Mouse (Mus musculus): ENCODE measurements at regions not wholly inside any gene's neighbourhood (a gene's known extent, or its start where the extent isn't known, plus 50 kb on each side); places are given as distances from the start of the nearest gene placed in this dataset.
A peak's percentile ranks its signal among the peaks of the same experiment; 100 is the strongest.

- ATAC-seq (ENCODE audit: low FRiP score) (no peak), DNase-seq (ENCODE audit: low spot score, missing footprints) (no peak)
- WGBS, result 81% methylated on average over 2 of the region's 2 CpGs
- no peak overlapping the region for H3K4me2 ChIP-seq
- no peaks in the 10 kb centered on the region for H3K27me3 ChIP-seq (ENCODE audit: control insufficient read depth, insufficient read depth, low read length)
- no peak overlapping the region for H3K4me3 ChIP-seq (ENCODE audit: low read depth, low read length)
- H3K36me3 ChIP-seq (ENCODE audit: control insufficient read depth, insufficient read depth, low read length), result no peaks in the 10 kb centered on the region
- no peaks in the 10 kb centered on the region for H3K4me1 ChIP-seq (ENCODE audit: control insufficient read depth, insufficient read depth, low read length)
- H3K9me3 ChIP-seq (ENCODE audit: control insufficient read depth, low read length), result no peaks in the 10 kb centered on the region
- no peak overlapping the region for H3K9ac ChIP-seq (ENCODE audit: low read length)
- no peak overlapping the region for H3K27ac ChIP-seq (ENCODE audit: low read depth, low read length)
Observed at GRCm38 (mm10) chr1:30061242-30061641, 812.5 kb downstream of the Phf3 start.

- Histone ChIP-seq H3K27me3 (ENCODE audit: control insufficient read depth, insufficient read depth, low read length) (no peaks in the 10 kb centered on the region), H3K9me3 (ENCODE audit: control insufficient read depth, low read length) (no peaks in the 10 kb centered on the region), H3K36me3 (ENCODE audit: control insufficient read depth, insufficient read depth, low read length) (no peaks in the 10 kb centered on the region), H3K4me2 (no peak overlapping the region), H3K9ac (ENCODE audit: low read length) (no peak overlapping the region), H3K4me1 (ENCODE audit: control insufficient read depth, insufficient read depth, low read length) (no peaks in the 10 kb centered on the region), H3K4me3 (ENCODE audit: low read depth, low read length) (no peak overlapping the region), H3K27ac (ENCODE audit: low read depth, low read length) (no peak overlapping the region)
- 42% methylated on average over 1 of the region's 1 CpGs for WGBS
- ATAC-seq (ENCODE audit: low FRiP score) (peak; percentile 70; the same call in 1 of the 2 replicates), DNase-seq (ENCODE audit: low spot score, missing footprints) (no peak)
Observed at GRCm38 (mm10) chr1:30060806-30061205, 812.9 kb downstream of the Phf3 start.

- H3K4me1 ChIP-seq (ENCODE audit: control insufficient read depth, insufficient read depth, low read length), result no peaks in the 10 kb centered on the region
- H3K4me2 ChIP-seq, result no peak overlapping the region
- no peak overlapping the region for H3K4me3 ChIP-seq (ENCODE audit: low read depth, low read length)
- DNase-seq (ENCODE audit: low spot score, missing footprints) (no peak), ATAC-seq (ENCODE audit: low FRiP score) (no peak)
- no peak overlapping the region for H3K27ac ChIP-seq (ENCODE audit: low read depth, low read length)
- H3K9ac ChIP-seq (ENCODE audit: low read length), result no peak overlapping the region
- no peaks in the 10 kb centered on the region for H3K27me3 ChIP-seq (ENCODE audit: control insufficient read depth, insufficient read depth, low read length)
- no peaks in the 10 kb centered on the region for H3K36me3 ChIP-seq (ENCODE audit: control insufficient read depth, insufficient read depth, low read length)
- H3K9me3 ChIP-seq (ENCODE audit: control insufficient read depth, low read length), result no peaks in the 10 kb centered on the region
Observed at GRCm38 (mm10) chr1:30017596-30017995, 856.1 kb downstream of the Phf3 start.

GRCm38 (mm10) chr1:30008757-30009340, 864.9 kb downstream of the Phf3 start:
- H3K9ac ChIP-seq (ENCODE audit: low read length), result no peak overlapping the region
- no peak overlapping the region for H3K27ac ChIP-seq (ENCODE audit: low read depth, low read length)
- ATAC-seq (ENCODE audit: low FRiP score) (peak; percentile 42; the same call in 1 of the 2 replicates), DNase-seq (ENCODE audit: low spot score, missing footprints) (no peak)
- no peak overlapping the region for H3K4me2 ChIP-seq
- H3K27me3 ChIP-seq (ENCODE audit: control insufficient read depth, insufficient read depth, low read length), result no peaks in the 10 kb centered on the region
- H3K36me3 ChIP-seq (ENCODE audit: control insufficient read depth, insufficient read depth, low read length), result no peaks in the 10 kb centered on the region
- H3K4me3 ChIP-seq (ENCODE audit: low read depth, low read length), result no peak overlapping the region
- H3K9me3 ChIP-seq (ENCODE audit: control insufficient read depth, low read length), result no peaks in the 10 kb centered on the region
- H3K4me1 ChIP-seq (ENCODE audit: control insufficient read depth, insufficient read depth, low read length), result no peaks in the 10 kb centered on the region
- 13% methylated on average over 1 of the region's 1 CpGs for WGBS

Measured in midbrain, embryonic 11.5 days (tissue).